Mouse (Mus musculus) midbrain, embryonic 11.5 days (tissue): ENCODE results near the gene Fam83f. TPM values are rescaled to one million over a fixed set of nuclear protein-coding genes. Genes with fewer than 3 reads are reported as not detected.

Experiments
- ATAC-seq: fragments of 200-750 bp; cut with Nextera tagmentation; 2 replicates; pipeline ENCODE4 v1.8.0; 2017; ENCODE audit warnings: moderate TSS enrichment, moderate library complexity; ENCODE audit not compliant: low FRiP score
- DNase-seq: peaks from one replicate; pipeline ENCODE4 v3.0.0; 2015; ENCODE audit warnings: low spot score; ENCODE audit errors: missing footprints
- H3K27ac ChIP-seq: fragments of 300-500 bp; sonication (generic); 2 replicates; pipeline ENCODE4 v1.5.1; 2014; ENCODE audit warnings: low read depth, low read length
- H3K27me3 ChIP-seq: fragments of 300-500 bp; sonication (generic); 2 replicates; pipeline ENCODE4 v1.6.1; 2014; ENCODE audit warnings: mild to moderate bottlenecking, low read length, moderate library complexity, mixed read lengths; ENCODE audit not compliant: control insufficient read depth, insufficient read depth
- H3K36me3 ChIP-seq: fragments of 300-500 bp; sonication (generic); 2 replicates; pipeline ENCODE4 v1.6.1; 2014; ENCODE audit warnings: mild to moderate bottlenecking, low read length, moderate library complexity, mixed read lengths; ENCODE audit not compliant: control insufficient read depth, insufficient read depth
- H3K4me1 ChIP-seq: fragments of 300-500 bp; sonication (generic); 2 replicates; pipeline ENCODE4 v1.6.1; 2014; ENCODE audit warnings: low read length; ENCODE audit not compliant: control insufficient read depth, insufficient read depth
- H3K4me2 ChIP-seq: fragments of 300-500 bp; sonication (generic); 2 replicates; pipeline ENCODE4 v1.6.1; 2014; ENCODE audit warnings: mild to moderate bottlenecking, moderate library complexity
- H3K4me3 ChIP-seq: fragments of 300-500 bp; sonication (generic); 2 replicates; pipeline ENCODE4 v1.5.1; 2014; ENCODE audit warnings: low read depth, low read length
- H3K9ac ChIP-seq: fragments of 300-500 bp; sonication (generic); 2 replicates; pipeline ENCODE4 v1.6.1; 2014; ENCODE audit warnings: low read length
- H3K9me3 ChIP-seq: fragments of 300-500 bp; sonication (generic); 2 replicates; pipeline ENCODE4 v1.6.1; 2016; ENCODE audit warnings: low read length; ENCODE audit not compliant: control insufficient read depth
- WGBS: fragments of 180-500 bp; shearing (Covaris S2); extraction: QIAGEN DNeasy Blood & Tissue Kit; methylation state at CpG from one replicate; pipeline ENCODE4 v1.1.7; 2014; 5-methylcytosine and 5-hydroxymethylcytosine counted together
- microRNA-seq: library from miRNA; unstranded; fragments of <30 nt; microRNA quantifications from one replicate; pipeline ENCODE4, GENCODE M21; 2017
- polyA plus RNA-seq: library from polyadenylated mRNA; unstranded; fragments of >200 nt; fragmentation: Nextera tagmentation; extraction: Ambion mirVana; gene quantifications from 2 replicates; pipeline ENCODE4 v1.2.1, GENCODE M21; 2014

The Fam83f gene
- polyA plus RNA-seq, 1 experiment from 2014 or later: 0.16 TPM

DNA sequence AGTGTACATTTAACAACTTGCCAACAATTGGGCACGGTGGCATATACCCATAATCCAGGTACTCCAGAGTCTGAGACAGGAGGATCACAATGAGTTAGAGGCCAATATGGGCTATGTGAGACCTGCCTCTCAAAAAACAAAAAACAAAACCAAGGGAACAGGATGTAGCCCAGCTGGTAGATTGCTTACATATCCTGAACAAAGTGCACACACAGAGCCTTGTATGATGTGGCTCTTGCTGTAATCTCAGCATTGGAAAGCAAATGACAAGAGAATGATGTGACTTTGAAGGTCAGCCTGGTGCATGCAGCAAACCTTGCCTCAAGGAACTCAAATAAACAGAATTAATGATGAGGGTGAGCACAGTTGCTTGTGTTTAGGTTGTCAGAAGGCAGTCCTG is 70.2 kb downstream of the Fam83f start:
- no peak for ATAC-seq
- no peaks in the 10 kb centered on the region for H3K36me3 ChIP-seq
- no peaks in the 10 kb centered on the region for H3K27me3 ChIP-seq
- no peak overlapping the region for H3K4me2 ChIP-seq
- no peaks in the 10 kb centered on the region for H3K4me1 ChIP-seq
- DNase-seq: no peak
- H3K9me3 ChIP-seq: no peaks in the 10 kb centered on the region
- 89% methylated on average over 1 of the region's 1 CpGs for WGBS
- H3K4me3 ChIP-seq: no peak overlapping the region
- no peak overlapping the region for H3K27ac ChIP-seq
- H3K9ac ChIP-seq: no peak overlapping the region

DNA sequence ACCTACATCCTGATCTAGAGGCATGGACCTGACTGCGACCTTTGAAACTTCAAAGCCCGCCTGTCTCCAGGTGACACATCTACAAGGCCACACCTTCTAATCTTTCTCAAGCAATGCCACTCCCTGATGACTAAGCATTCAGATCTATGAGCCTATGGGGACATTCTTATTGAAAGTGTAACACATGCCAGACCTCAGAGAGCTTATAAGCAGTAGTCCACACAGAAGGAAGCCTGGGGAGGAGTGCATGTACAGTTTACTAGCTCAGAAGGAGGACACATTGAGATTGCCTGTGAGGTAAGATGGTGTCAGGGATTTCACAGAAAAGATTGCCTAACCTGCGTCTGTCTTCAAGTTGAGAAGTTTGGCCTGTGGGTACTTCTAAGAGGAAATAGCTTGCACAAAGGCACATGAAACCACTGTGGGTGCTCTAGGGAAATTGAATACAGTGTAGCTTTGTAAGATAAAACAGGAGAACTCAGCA is 71.4 kb downstream of the Fam83f start:
- H3K9me3 ChIP-seq: no peaks in the 10 kb centered on the region
- ATAC-seq (no peak), DNase-seq (no peak)
- no peaks in the 10 kb centered on the region for H3K4me1 ChIP-seq
- H3K27me3 ChIP-seq: no peaks in the 10 kb centered on the region
- H3K4me2 ChIP-seq: no peak overlapping the region
- H3K9ac ChIP-seq: no peak overlapping the region
- H3K36me3 ChIP-seq: no peaks in the 10 kb centered on the region
- 90% methylated on average over 3 of the region's 3 CpGs for WGBS
- no peak overlapping the region for H3K27ac ChIP-seq
- no peak overlapping the region for H3K4me3 ChIP-seq

- DNase-seq: no peak
- Histone ChIP-seq H3K9me3 (no peaks in the 10 kb centered on the region), H3K27ac (no peak overlapping the region), H3K4me3 (no peak overlapping the region), H3K4me2 (no peak overlapping the region), H3K27me3 (no peaks in the 10 kb centered on the region), H3K4me1 (no peaks in the 10 kb centered on the region), H3K9ac (no peak overlapping the region), H3K36me3 (no peaks in the 10 kb centered on the region)
- 91% methylated on average over 7 of the region's 7 CpGs for WGBS
- no peak for ATAC-seq
These were observed 72.0 kb downstream of the Fam83f start for GRCm38 (mm10) chr15:80743606-80744005.

- DNase-seq (no peak), ATAC-seq (no peak)
- no peaks in the 10 kb centered on the region for H3K9me3 ChIP-seq
- H3K4me2 ChIP-seq: no peak overlapping the region
- H3K4me3 ChIP-seq: no peak overlapping the region
- H3K4me1 ChIP-seq: no peaks in the 10 kb centered on the region
- H3K36me3 ChIP-seq: no peaks in the 10 kb centered on the region
- WGBS: 82% methylated on average over 3 of the region's 3 CpGs
- H3K9ac ChIP-seq: no peak overlapping the region
- H3K27me3 ChIP-seq: no peaks in the 10 kb centered on the region
- no peak overlapping the region for H3K27ac ChIP-seq
These were observed 73.2 kb downstream of the Fam83f start for GRCm38 (mm10) chr15:80744667-80745422.

- H3K9me3 ChIP-seq: no peaks in the 10 kb centered on the region
- H3K9ac ChIP-seq: no peak overlapping the region
- DNase-seq: no peak
- no peak overlapping the region for H3K4me2 ChIP-seq
- ATAC-seq: no peak
- no peak overlapping the region for H3K27ac ChIP-seq
- no peak overlapping the region for H3K4me3 ChIP-seq
- 82% methylated on average over 5 of the region's 5 CpGs for WGBS
- no peaks in the 10 kb centered on the region for H3K27me3 ChIP-seq
- no peaks in the 10 kb centered on the region for H3K4me1 ChIP-seq
- H3K36me3 ChIP-seq: no peaks in the 10 kb centered on the region
These were observed 77.3 kb downstream of the Fam83f start for GRCm38 (mm10) chr15:80748979-80749378.

Small RNA genes lying within 50 kb of the gene (microRNA-seq; reads per million reads assigned to microRNA genes)
- gene Mir6957: not detected

Other genes with a start within 250 kb of the Fam83f start
- gene Enthd1, start 106.7 kb upstream of the Fam83f start, polyA plus RNA-seq: not detected in 2 replicates
- 4.9 and 5.0 TPM in 2 replicates for gene Grap2, start 99.3 kb upstream of the Fam83f start, polyA plus RNA-seq
- gene Tnrc6b, start 39.5 kb downstream of the Fam83f start, polyA plus RNA-seq: 14.7 and 17.0 TPM in 2 replicates